Mouse (Mus musculus): ENCODE results near the gene Ttc5. TPM values are rescaled to one million over a fixed set of nuclear protein-coding genes. Genes with fewer than 3 reads are reported as not detected.
"Not testable (repeated sequence)": the region's sequence is repeated elsewhere in the genome, so short reads cannot be mapped to it uniquely, and the experiment has no call there.

Gene Ttc5
- polyA plus RNA-seq (2012), result 0.35 and 0.69 TPM in 2 replicates

DNA sequence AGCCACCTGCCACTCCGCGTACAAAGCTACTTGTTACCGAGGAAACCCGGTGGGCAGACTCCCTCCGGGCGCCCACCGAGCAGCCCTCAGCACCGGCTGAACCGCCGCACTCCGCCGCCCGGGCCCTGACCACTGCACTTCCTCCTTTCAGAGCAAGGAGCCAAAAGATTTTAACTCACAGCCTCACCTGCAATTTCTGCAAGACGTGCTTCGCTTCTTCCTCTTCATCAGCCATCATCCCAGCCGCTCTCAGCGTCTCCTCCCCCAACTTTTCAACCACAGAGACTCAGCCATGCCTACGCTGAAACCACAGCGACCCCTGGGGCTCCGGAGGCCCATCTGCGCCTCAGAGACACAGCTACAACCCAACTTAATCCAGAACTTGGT lies at the start of gene Ttc5:
Gene Ttc5 (minus strand): TSS at position 269 of the 387 bp plus-strand sequence.
- Histone ChIP-seq H3K4me1 (ENCODE audit: control insufficient read depth) (peaks cover 13% of the 10 kb centered on the region), H3K9me3 (ENCODE audit: control insufficient read depth, low read length) (no peaks in the 10 kb centered on the region), H3K4me3 (replicated peaks) (peak within 1 kb of the TSS; percentile 91), H3K36me3 (ENCODE audit: control insufficient read depth) (peaks cover 16% of the 10 kb centered on the region), H3K27me3 (ENCODE audit: control insufficient read depth) (no peaks in the 10 kb centered on the region)
- TF ChIP-seq GATA1 (IDR thresholded peaks at IDR 0.05; ENCODE audit: low read length) (no peak), TAL1 (IDR thresholded peaks at IDR 0.05; ENCODE audit: low read length) (no peak)

DNA sequence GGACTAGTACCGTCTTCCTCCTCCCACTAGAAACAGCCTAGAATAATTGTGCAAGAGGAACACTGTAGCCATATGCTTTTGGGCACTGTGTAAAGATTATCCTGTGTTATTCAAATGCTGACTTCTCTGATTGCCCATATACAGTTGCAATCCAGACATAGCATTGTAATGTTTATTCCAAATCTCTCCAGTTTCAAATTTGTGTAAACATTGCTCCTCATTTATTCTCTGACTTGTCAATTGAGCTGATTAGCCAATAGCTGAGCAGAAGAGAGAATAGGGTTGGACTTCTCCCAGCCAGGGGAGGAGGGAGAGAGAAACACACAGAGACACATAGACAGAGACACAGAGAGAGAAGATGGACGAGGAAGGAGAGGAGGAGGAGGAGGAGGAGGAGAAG lies 49.1 kb upstream of the Ttc5 start:
- Histone ChIP-seq H3K36me3 (ENCODE audit: control insufficient read depth) (peaks cover 2% of the 10 kb centered on the region; the same call in 1 of the 2 replicates), H3K9me3 (ENCODE audit: control insufficient read depth, low read length) (no peaks in the 10 kb centered on the region), H3K4me3 (replicated peaks) (no peak overlapping the region), H3K4me1 (ENCODE audit: control insufficient read depth) (peaks cover 3% of the 10 kb centered on the region; the same call in 1 of the 2 replicates), H3K27me3 (ENCODE audit: control insufficient read depth) (no peaks in the 10 kb centered on the region)
- TF ChIP-seq TAL1 (IDR thresholded peaks at IDR 0.05; ENCODE audit: low read length) (no peak), GATA1 (IDR thresholded peaks at IDR 0.05; ENCODE audit: low read length) (no peak)

DNA sequence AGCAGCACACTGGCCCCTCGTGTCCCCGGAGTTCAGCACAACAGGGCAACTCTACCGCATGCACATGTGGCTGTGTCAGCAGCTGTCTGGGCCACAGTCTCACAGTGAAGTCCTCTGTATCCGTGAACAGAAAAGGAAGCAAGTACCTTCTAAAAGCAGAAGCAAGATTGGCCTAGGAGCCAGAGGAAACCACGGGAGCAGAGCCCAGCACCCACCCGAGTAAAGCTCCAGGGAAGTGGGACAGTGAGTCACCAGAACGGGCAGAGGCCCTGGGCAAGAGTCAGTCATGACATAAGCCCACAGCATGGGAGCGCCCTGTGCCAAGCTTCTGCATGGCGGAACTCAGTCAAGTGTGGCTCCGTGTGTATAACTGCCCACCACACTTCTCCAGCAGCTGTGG lies 48.6 kb upstream of the Ttc5 start:
- H3K4me1 ChIP-seq (ENCODE audit: control insufficient read depth), result peaks cover 3% of the 10 kb centered on the region; the same call in 1 of the 2 replicates
- H3K27me3 ChIP-seq (ENCODE audit: control insufficient read depth), result no peaks in the 10 kb centered on the region
- H3K4me3 ChIP-seq (replicated peaks), result no peak overlapping the region
- TF ChIP-seq TAL1 (IDR thresholded peaks at IDR 0.05; ENCODE audit: low read length) (no peak), GATA1 (IDR thresholded peaks at IDR 0.05; ENCODE audit: low read length) (no peak)
- peaks cover 2% of the 10 kb centered on the region; the same call in 1 of the 2 replicates for H3K36me3 ChIP-seq (ENCODE audit: control insufficient read depth)
- no peaks in the 10 kb centered on the region for H3K9me3 ChIP-seq (ENCODE audit: control insufficient read depth, low read length)

DNA sequence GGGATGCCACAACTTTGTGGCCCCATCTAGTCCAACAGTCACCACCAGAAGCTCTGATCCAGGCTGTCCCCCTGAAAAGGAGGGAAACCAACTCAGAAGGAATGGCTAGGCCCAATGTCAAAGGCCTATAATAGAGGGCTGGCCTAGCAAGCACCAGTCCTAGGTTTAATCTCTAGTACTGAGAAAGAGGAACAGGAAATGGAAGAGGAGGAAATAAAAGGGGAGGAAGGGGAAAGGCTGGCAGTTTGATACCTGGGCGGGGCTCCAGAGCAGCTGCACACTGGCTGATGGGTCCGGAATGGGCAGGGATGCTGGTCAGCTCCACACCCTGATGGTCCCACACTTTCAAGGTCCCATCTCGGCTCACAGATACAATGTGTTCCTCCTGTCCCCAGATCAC lies 44.6 kb upstream of the Ttc5 start:
- no peak overlapping the region for H3K4me3 ChIP-seq (replicated peaks)
- peaks cover 2% of the 10 kb centered on the region; the same call in 1 of the 2 replicates for H3K36me3 ChIP-seq (ENCODE audit: control insufficient read depth)

DNA sequence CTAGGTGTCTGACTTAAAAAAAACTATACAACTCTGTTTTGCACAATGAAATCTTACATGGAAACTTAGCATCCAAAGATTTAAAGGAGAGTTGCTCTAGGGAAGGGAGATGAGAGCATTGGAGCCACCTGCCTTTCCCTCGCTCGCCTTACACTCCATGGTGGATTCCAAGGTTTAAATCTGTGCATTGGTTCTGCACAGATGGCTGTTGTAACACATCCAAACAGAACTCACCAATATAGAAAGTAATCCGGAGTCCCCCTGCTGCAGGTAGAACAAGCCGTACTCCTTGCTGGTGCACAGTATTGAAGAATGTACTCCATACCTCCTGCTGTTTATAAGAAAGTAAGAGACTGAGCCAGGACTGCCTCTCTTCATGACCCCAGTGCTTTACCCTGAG lies 41.3 kb upstream of the Ttc5 start:
- Histone ChIP-seq H3K4me1 (ENCODE audit: control insufficient read depth) (no peaks in the 10 kb centered on the region; the same call in none of the 2 replicates), H3K36me3 (ENCODE audit: control insufficient read depth) (peaks cover 19% of the 10 kb centered on the region), H3K4me3 (replicated peaks) (no peak overlapping the region), H3K9me3 (ENCODE audit: control insufficient read depth, low read length) (no peaks in the 10 kb centered on the region), H3K27me3 (ENCODE audit: control insufficient read depth) (no peaks in the 10 kb centered on the region)
- TF ChIP-seq TAL1 (IDR thresholded peaks at IDR 0.05; ENCODE audit: low read length) (no peak), GATA1 (IDR thresholded peaks at IDR 0.05; ENCODE audit: low read length) (no peak)

More for the DNA sequence above, 44.6 kb upstream of the Ttc5 start:
- no peaks in the 10 kb centered on the region for H3K4me1 ChIP-seq (ENCODE audit: control insufficient read depth)
- H3K9me3 ChIP-seq (ENCODE audit: control insufficient read depth, low read length), result no peaks in the 10 kb centered on the region
- no peaks in the 10 kb centered on the region for H3K27me3 ChIP-seq (ENCODE audit: control insufficient read depth)
- TF ChIP-seq TAL1 (IDR thresholded peaks at IDR 0.05; ENCODE audit: low read length) (no peak), GATA1 (IDR thresholded peaks at IDR 0.05; ENCODE audit: low read length) (no peak)

DNA sequence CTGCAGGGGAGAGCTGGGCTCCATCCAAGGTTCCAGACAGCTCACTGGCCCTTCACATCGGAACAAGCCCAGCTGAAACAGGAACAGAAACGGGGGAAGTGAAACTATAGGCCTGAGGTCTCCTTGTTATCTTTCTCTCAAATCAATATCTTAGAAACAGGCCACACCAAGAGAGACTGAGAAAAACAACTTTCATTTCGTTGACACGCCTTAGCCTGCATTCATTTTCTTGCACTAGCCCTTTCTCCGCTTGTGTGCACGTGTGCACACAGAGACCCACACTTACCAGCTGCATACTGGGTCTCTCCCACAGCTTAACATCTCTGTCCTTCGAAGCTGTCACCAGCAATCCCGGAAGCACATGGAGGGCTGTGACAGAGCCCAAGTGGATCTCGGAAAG lies 38.9 kb upstream of the Ttc5 start:
- H3K4me3 ChIP-seq (replicated peaks), result no peak overlapping the region
- no peaks in the 10 kb centered on the region for H3K9me3 ChIP-seq (ENCODE audit: control insufficient read depth, low read length)
- TF ChIP-seq GATA1 (IDR thresholded peaks at IDR 0.05; ENCODE audit: low read length), result no peak
- no peak for TF ChIP-seq TAL1 (IDR thresholded peaks at IDR 0.05; ENCODE audit: low read length)
- peaks cover 42% of the 10 kb centered on the region for H3K36me3 ChIP-seq (ENCODE audit: control insufficient read depth)
- no peaks in the 10 kb centered on the region; the same call in none of the 2 replicates for H3K4me1 ChIP-seq (ENCODE audit: control insufficient read depth)
- no peaks in the 10 kb centered on the region for H3K27me3 ChIP-seq (ENCODE audit: control insufficient read depth)

DNA sequence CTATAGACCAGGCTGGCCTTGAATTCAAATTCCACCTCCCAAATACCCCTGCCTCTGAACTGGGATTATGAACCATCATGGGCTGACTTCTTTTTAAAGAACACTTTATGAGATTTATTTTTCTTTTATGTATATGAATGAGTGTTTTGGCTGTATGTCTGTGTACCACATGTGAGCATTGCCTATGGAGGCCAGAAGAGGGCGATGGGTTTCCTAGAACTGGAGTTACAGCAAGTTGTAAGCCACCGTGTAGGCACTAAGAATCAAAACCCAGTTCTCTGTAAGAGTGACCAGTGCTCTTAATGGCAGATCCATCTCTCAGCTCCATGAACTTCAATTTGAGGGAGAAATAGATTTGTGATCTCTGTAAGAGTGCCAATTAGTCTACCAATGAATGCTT lies 37.9 kb upstream of the Ttc5 start:
- H3K4me3 ChIP-seq (replicated peaks), result no peak overlapping the region
- H3K36me3 ChIP-seq (ENCODE audit: control insufficient read depth), result peaks cover 51% of the 10 kb centered on the region
- no peaks in the 10 kb centered on the region for H3K27me3 ChIP-seq (ENCODE audit: control insufficient read depth)
- no peaks in the 10 kb centered on the region for H3K9me3 ChIP-seq (ENCODE audit: control insufficient read depth, low read length)
- H3K4me1 ChIP-seq (ENCODE audit: control insufficient read depth), result no peaks in the 10 kb centered on the region; the same call in none of the 2 replicates
- TF ChIP-seq TAL1 (IDR thresholded peaks at IDR 0.05; ENCODE audit: low read length), result no peak
- no peak for TF ChIP-seq GATA1 (IDR thresholded peaks at IDR 0.05; ENCODE audit: low read length)

DNA sequence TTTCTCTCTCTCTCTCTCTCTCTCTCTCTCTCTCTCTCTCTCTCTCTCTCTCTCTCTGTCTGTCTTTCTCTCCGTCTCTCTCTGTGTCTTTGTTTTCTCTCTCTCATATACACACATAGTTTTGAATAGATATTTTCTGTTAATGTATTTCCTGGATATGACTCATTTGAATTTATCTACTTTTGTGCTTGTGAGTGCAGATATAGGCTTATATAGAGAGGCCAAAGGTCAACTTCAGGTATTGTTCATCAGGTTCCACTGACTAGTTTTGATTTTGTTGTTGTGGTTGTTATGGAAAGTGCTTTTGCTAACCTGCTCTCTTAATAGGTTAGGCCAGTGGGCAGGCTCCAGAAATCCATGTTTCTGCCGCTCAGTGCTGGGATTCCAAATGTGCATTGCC lies 27.7 kb upstream of the Ttc5 start:
- H3K27me3 ChIP-seq (ENCODE audit: control insufficient read depth), result no peaks in the 10 kb centered on the region
- H3K4me1 ChIP-seq (ENCODE audit: control insufficient read depth), result peaks cover 14% of the 10 kb centered on the region
- no peak for TF ChIP-seq TAL1 (IDR thresholded peaks at IDR 0.05; ENCODE audit: low read length)
- TF ChIP-seq GATA1 (IDR thresholded peaks at IDR 0.05; ENCODE audit: low read length), result no peak
- peaks cover 81% of the 10 kb centered on the region for H3K36me3 ChIP-seq (ENCODE audit: control insufficient read depth)
- no peak overlapping the region for H3K4me3 ChIP-seq (replicated peaks)
- H3K9me3 ChIP-seq (ENCODE audit: control insufficient read depth, low read length), result no peaks in the 10 kb centered on the region

DNA sequence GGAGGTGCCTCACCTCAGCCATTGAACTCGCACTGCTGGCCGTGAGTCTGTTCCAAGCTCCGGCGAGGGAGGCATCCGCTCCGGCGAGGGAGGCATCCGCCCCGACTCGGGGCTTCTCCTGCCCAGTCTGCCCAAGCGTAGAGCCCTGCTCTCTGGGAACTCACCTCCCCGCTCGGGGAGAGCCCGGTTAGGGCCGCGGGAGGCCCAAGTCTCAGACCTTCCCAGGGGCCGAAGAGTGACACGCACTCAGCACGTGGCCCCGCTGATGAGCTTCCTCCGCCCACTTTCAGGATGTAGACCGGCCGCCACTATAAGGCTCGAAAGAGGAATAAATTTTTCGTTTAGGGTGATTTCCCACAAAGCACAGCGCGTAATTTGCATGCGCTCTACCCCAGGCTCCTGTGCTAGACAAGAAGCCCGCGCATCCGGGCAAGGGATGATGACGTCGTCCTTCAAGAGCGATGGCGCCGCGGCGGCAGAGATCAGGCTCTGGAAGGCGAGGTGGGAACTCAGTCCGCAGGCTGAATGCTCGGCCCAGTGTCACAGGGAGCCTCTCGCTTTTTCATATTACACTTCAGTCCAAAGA lies 22.3 kb upstream of the Ttc5 start, which contains the start of the genes Ccnb1ip1 and Parp2:
Gene Ccnb1ip1 (minus strand): TSS at position 246 of the 586 bp plus-strand sequence.
Gene Parp2 (plus strand): TSS at position 355 of the 586 bp plus-strand sequence.
- peaks cover 31% of the 10 kb centered on the region for H3K36me3 ChIP-seq (ENCODE audit: control insufficient read depth)
- H3K4me1 ChIP-seq (ENCODE audit: control insufficient read depth), result peaks cover 53% of the 10 kb centered on the region
- no peak for TF ChIP-seq TAL1 (IDR thresholded peaks at IDR 0.05; ENCODE audit: low read length)
- no peak for TF ChIP-seq GATA1 (IDR thresholded peaks at IDR 0.05; ENCODE audit: low read length)
- no peaks in the 10 kb centered on the region for H3K27me3 ChIP-seq (ENCODE audit: control insufficient read depth)
- peak within 1 kb of the TSS; percentile 73 for H3K4me3 ChIP-seq (replicated peaks)
- H3K9me3 ChIP-seq (ENCODE audit: control insufficient read depth, low read length), result no peaks in the 10 kb centered on the region

DNA sequence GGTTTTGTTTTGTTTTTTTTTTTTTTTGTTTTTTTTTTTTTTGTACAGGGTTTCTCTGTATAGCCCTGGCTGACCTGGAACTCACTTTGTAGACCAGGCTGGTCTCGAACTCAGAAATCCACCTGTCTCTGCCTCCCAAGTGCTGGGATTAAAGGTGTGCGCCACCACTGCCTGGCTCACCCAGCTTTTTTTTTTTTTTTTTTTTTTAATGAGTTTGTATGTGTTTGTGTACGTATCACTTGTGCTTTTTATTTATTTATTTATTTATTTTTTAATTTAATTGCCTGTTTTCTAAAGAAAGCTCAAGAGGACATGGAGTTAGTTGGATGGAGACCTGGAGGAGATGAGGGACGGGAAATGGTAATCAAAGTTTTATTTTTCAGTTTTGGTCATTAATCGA lies 21.1 kb upstream of the Ttc5 start:
- Histone ChIP-seq H3K36me3 (ENCODE audit: control insufficient read depth) (peaks cover 30% of the 10 kb centered on the region), H3K4me1 (ENCODE audit: control insufficient read depth) (peaks cover 64% of the 10 kb centered on the region), H3K4me3 (replicated peaks) (peak overlapping the region; percentile 73)
- not testable (repeated sequence) for H3K9me3 ChIP-seq (ENCODE audit: control insufficient read depth, low read length); H3K27me3 ChIP-seq (ENCODE audit: control insufficient read depth)
